Mouse (Mus musculus) layer of hippocampus, adult 9-10 months (tissue): Measurements from ENCODE around the gene Tmod1.

Source experiments
- DNase-seq: peaks from one replicate; pipeline ENCODE4 v3.0.0; 2022; ENCODE audit warnings: low spot score

The Tmod1 gene

DNA sequence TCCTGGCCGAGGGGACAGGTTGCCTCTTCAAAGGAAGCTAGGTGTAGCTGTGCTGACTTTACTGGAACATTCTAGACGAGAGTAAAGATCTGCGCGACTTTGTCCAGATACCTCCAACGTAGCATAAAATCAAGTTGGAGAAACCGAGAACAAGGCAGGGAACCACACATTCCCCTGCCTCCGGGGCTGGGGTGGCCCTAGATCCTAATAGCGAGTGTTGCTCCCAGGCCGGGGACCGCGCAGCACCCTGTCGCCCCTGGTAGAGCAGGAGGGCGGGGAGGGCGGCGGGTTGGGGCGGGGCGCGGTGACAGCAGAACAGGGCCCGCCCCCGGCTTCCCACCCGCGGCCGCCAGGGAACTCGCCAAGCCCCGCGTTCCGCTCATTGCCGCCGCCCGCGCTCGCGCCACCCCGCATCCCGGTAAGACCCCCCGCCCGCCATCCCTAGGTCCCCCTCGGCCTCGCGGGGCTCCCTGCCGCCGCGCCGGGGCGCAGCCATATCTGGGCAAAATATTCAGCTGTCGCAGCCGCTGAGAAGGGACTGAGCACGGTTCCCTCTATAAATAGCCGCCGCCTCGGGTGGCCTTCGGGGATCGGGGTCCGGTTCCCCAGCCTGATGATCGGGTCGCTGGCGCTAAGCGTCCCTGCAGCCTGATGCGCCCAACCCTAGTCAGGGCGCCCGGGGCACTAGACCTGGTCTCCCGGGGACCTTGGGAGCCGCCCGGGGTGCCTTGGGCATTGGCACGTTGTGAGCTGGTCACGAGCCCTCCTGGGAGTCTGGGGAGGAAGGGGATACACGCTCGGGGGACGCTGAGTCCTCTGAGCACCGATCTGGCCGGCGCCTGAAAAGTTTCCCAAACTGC is at the start of gene Tmod1:
Tmod1 (plus strand) TSS at position 44 of the 860 bp plus-strand sequence.
- DNase-seq = no peak

DNA sequence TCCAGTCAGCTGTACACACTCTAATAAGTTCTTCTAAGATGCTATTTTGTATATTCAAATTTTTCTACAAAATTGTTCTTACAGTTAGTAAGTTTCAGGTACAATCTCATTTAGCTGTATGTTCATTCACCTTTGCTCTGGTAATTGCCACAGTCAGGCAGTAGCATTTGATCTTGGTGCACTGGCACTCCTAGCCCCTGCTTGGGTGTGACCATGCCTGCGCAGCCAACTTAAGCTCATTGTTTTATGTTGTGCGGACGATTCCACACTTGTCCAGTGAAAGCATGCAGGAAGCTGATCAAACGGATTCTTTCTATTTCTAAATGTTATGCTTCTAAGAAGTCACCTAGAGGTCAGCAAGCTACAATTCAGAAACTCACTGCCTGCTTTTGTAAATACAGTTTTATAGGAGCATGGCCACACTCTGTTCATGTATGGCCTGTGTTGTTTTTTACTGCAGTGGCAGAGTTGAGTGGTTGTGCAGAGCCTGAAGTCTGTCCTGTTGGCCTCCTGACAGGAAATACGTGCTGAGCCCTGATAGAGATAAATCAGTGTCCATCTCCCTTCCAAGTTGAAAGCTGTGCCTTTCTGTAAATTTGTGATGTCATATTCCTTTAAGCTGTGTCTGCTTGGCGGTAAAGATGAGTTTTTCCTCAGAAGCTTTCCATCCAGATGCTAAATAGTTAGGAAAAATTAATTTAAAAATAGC is 48.2 kb upstream of the Tmod1 start:
- DNase-seq = no peak

DNA sequence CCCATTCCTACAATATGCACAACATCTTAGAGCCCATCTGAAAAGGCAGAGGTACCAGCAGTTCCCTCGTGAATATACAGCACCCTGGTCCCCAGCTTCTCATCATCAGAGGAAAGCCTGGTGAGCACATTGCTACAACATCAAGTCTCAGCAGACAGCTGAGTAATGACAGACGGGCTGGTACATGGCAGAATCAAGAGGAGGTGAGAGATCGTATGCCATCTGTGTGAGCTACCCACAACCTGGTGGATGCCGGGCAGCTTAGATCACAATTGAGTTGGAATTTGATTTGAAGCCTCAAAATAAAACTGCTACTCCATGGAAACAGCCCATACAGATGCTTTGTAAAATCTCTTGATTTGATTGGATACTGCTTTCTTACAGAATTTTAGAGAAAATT is 40.2 kb upstream of the Tmod1 start:
- DNase-seq = peak; percentile 38

GRCm38 (mm10) chr4:46008142-46008793 is 30.5 kb upstream of the Tmod1 start:
- no peak for DNase-seq

GRCm38 (mm10) chr4:46011698-46012097 is 27.0 kb upstream of the Tmod1 start:
- no peak for DNase-seq

DNA sequence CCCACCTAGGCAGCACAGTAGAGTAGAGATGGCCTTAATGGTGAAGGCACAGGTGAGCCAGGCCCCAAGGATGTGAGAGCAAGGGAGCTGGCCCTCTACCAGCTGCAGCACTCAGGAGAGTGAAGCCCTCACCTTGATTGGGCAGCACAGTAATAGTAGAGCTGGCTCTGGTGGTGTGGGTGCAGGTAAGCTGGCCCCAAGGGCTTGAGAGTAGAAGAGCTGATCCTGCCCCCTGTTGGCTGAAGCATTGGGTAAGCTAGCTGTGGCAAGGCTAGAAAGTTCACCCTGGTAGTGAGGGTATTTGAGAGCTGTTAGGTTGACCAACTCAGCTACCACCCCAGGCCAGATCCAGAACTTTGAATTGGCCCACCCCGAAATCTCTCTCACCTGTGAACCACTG is 23.1 kb upstream of the Tmod1 start:
- no peak for DNase-seq

DNA sequence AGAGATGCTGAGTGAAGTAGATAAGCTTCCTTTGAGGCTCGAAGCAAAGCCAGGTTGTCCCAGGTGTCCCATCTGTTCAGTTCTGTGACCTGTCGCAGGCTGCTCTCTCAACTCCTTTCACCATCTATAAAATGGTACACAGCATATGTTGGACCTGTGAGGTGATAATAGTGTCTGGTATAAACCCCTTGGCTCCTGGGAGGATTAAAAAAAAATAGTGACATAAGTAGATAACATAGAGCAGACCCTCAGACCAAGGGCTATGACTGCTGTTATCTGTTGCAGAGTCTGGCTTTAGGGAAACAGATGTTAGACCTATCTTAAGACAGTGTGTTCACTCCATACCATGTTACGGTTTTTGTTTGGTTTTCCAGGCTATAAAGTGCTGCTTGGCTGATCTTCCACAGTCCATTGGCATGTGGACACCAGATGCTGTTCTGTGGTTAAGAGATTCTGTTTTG is 15.7 kb upstream of the Tmod1 start:
- no peak for DNase-seq

DNA sequence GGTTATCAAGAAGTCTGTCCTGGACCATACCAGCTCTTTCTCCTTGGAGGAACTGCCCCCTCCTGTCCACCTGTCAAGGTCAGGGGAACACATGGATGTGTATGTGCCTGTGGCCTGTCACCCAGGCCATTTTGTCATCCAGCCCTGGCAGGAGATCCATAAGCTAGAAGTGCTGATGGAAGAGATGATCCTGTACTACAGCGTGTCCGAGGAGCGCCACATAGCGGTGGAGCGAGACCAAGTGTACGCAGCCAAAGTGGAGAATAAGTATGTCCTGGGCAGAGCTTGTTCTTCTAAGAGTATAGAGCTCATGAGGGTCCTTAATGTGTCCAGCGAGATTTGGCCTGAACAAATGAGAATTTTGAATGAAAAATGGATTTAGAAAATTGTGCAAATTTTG is 12.8 kb upstream of the Tmod1 start:
- peak; percentile 18 for DNase-seq

GRCm38 (mm10) chr4:46028224-46028623 is 10.5 kb upstream of the Tmod1 start:
- no peak for DNase-seq

- no peak for DNase-seq
These were observed 10.0 kb upstream of the Tmod1 start for GRCm38 (mm10) chr4:46028781-46029180.

- DNase-seq = no peak
These were observed 9.2 kb upstream of the Tmod1 start for GRCm38 (mm10) chr4:46029552-46029951.

DNA sequence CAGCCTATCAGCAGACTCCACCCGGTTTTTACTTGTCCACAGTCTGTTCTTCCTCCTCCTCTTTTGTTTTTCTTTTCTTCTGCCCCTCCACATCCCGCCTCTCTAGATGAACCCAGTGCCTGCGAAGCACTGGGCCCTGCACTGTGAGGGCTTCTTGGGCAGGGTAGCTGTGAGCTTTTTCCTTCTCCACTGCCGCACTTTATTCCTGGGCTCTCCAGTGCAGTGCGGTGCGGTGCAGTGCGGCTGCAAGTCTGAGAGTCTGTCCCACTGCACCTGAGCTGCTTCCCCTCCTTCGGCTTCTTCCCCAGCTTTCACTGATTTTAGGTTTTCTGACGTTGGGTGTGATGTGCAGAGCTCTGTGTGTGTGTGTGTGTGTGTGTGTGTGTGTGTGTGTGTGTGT is 6.3 kb upstream of the Tmod1 start:
- no peak for DNase-seq

DNA sequence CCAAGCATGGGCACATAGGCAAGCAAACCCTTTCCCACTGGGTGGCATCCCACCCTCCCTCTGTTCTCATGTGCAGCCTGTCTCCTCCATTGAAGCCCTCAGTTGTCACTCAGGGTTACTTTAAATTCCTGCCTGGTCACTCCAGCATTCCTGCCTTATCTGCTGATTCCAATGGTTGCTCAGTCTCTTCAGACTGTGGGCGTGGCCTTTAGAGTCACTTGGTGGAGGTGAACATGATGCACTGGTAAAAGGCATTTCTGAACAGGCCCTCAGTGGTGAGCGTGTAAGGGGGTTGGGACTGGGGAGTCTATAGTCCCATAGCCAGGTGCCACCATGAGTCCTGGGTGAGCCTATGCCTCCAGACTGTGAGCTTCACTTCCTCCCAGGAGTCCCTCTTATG is 5.5 kb upstream of the Tmod1 start:
- no peak for DNase-seq

- no peak for DNase-seq
These were observed 194 bp upstream of the Tmod1 start for GRCm38 (mm10) chr4:46038591-46038891.

DNA sequence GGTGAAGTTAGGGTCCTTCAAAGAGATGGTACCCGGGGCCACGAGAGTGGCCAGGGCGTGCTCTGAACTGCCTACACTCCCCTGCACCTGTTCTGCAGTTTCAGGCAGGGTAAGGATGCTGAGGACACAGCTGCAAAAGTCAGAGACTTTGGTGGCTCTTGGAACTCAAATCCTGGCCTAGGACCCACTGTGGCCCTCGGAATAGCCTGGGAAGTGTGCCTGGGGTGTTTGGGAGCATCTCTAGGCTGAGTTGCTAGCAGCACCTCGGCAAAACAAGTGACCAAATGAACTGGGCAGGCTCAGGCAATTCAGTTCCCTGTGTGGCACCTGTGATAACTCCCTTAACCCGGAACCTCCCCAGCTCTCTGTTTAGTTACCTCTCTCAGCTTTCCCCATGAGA is 1.2 kb downstream of the Tmod1 start:
- no peak for DNase-seq

GRCm38 (mm10) chr4:46040594-46041192 is 2.0 kb downstream of the Tmod1 start:
- no peak for DNase-seq

DNA sequence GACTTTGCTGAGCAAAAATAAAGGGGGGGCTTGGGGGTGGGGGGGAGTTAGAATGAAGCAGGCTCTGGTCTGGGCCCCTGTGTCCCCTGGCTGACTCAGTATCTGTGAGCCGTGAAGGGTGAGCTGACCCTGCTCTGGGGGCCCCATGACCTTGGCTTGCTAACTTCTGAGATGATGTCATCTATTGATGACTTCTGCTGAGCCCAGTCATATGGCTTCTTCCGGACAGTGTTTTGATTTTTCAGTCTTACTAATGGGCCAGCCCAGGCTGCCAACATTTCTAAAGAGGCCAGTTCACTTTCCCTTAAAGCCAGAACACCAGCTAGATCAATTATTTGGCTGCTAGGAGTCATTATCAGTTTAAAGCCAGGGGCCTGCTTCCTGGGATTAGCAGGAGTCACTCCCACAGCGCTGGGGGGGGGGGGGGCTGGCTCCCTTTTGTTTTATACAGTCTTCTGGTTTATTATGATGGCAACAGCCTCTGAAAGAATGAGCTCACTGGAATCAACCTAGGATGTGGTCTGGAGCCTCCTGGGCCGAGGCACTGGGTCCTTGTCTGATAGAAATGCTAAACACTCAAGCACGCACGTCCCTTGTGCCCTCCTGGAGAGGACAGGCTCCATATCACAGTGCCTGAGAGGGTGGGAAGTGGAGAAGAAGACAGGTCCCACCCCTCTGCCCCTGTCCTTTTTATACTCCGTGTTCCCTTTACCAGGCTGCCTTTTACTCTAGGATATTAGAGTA is 3.2 kb downstream of the Tmod1 start:
- no peak for DNase-seq

DNA sequence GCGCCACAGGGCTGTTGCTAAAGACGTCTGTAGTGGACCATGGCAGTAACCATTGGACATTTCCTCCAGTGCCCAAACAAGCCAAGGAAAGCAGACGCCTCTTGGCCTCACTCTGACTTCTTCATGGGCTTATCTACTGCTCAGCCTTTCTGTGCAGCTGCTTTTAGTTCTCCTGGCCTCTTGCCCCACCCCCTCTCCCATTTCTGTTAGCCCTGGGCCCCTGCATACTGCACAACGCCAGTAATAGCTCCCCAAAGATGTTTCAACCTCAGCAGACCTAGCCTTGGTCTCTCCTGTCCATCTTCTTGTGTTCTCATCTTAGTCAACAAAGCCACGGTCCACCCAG is 3.7 kb downstream of the Tmod1 start:
- DNase-seq = no peak

- DNase-seq = no peak
These were observed 4.6 kb downstream of the Tmod1 start for GRCm38 (mm10) chr4:46043361-46043760.

DNA sequence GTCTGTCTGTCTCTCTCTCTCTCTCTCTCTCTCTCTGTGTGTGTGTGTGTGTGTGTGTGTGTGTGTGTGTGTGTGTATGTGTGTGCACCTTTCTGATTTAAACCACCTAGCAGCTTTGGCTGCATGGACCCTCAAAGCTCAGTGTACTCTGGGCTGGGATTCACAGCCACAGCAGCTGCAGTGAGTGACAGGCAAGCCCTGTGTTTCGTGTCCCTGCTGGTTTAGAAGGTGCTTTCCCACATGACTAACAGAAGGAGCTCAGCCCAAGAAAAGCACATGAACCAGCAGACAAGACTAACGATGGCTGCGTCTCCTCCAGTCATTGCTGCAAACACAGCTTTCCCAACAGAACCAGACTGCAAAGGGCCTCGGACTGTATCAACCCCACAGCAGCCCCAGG is 9.2 kb downstream of the Tmod1 start:
- DNase-seq = no peak

- DNase-seq = no peak
These were observed 9.7 kb downstream of the Tmod1 start for GRCm38 (mm10) chr4:46048418-46048817.
